Mouse (Mus musculus) induced T-regulatory cell, adult 2 months (primary cell): ENCODE results near the gene Eif6.
A peak's percentile ranks its signal among the peaks of the same experiment; 100 is the strongest.

Experiments used
- DNase-seq: peaks from one replicate; pipeline ENCODE4 v3.0.0-alpha.2; 2012; ENCODE audit warnings: low read depth

Eif6 gene

DNA sequence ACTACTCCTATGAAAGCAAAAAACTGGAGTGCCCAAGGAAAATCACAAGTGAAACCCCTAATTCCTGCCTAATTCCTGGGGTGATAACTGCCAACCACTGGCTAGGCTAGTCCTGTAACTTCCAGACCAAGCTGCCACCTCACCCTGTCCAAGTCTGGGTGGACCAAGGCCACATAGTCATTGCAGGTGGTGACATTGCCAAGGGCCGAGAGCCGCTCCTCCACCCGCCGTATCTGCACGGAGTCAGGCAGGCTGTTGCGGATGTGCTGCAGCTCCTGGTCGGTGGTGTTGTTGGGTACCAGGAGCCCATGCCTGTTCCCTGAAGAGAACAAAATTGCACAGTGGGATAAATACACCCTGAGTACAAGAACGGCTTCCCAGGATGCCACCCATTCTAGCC lies 3.0 kb downstream of the Eif6 start:
- DNase-seq: no peak

- DNase-seq: no peak
These were observed 5.9 kb downstream of the Eif6 start for GRCm38 (mm10) chr2:155820779-155821178.

- no peak for DNase-seq
These were observed 7.1 kb downstream of the Eif6 start for GRCm38 (mm10) chr2:155819449-155820251.

- no peak for DNase-seq
These were observed 7.5 kb downstream of the Eif6 start, which contains the start of gene BC029722 for GRCm38 (mm10) chr2:155819392-155819448. TSS of gene BC029722 (minus strand) at chr2:155819426.

DNA sequence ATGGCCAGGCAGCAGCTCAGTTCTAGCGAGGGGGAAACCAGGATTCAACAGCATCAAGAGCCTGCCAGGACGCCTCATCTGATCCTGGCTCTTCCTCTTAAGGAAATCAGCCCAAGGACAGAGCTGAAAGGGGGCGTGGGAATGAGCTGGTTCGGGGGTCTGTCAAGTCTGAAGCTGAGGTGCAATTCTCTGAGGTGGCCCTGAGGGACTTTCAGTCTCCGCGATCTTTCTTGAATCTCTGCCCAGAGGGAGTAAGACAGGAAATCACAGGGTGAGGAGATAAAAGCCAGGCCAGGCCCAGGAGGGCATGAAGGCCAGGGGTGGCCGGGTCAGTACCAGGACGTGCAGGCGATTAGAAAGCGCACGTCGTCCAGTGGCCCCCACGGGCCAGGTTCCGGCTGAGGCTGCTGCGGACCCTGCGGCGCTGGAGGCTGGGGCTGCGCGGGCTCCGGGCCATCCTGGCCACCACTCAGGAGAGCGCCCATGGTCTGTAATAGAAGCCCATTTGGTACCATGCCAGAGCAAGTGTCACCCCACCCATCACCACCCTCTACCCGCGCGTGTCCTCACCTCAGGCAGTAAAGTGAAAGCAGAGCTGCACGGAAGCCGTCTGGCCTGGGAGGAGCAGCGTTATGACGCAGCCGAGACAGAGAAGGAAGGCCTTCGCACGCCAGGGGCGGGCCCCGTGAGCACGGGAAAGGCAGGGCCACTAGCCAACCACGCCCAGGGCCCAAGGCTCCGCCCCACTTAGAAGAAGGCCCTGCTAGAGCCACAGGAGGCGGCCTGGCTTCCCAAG lies 7.9 kb downstream of the Eif6 start:
- DNase-seq: peak; percentile 98

GRCm38 (mm10) chr2:155817301-155818245 lies 9.2 kb downstream of the Eif6 start:
- no peak for DNase-seq

DNA sequence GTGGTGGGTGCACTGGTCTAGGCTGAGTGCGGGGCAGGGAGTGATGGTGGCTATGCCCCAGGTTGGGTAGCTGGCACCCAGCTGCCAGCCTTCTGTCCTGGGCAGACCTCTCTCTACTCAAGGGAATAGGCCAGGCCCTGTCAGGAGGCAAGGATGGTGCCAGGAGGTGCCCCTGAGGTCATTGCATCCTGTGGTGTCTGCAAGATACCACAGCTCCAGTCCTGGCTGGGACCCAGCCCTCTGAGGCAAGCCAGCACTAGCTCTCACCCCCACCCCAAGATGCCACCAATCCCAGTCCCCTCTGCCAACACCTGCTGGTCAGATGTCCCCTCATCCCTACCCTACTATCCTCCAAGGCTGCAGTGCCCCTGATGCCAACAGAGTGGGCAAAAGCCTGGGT lies 10.5 kb downstream of the Eif6 start:
- no peak for DNase-seq

DNA sequence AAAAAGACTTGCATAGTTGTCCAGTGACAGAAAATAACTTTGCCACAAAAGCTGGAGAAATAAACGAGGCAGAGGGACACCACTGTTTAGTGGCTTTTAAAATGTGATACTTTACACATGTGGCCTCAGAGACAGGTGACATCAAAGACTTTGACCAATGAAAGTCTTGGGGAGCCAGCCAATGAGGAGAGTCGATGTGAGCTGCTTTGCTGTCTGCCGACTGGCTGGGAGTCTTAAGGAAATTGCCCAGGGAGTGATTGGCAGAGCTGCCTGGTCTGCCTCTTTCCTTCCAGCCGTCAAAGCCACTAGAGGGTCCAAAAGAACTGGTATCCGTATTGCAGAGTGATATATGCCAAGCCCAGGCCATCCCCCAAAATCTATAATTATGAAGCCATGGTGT lies 11.9 kb downstream of the Eif6 start:
- DNase-seq: no peak

- DNase-seq: no peak
These were observed 14.1 kb downstream of the Eif6 start for GRCm38 (mm10) chr2:155812637-155813036.

- peak; percentile 91 for DNase-seq
These were observed 14.8 kb downstream of the Eif6 start for GRCm38 (mm10) chr2:155811821-155812396.

- no peak for DNase-seq
These were observed 17.1 kb downstream of the Eif6 start for GRCm38 (mm10) chr2:155809620-155810019.

GRCm38 (mm10) chr2:155807408-155807807 lies 19.3 kb downstream of the Eif6 start:
- DNase-seq: no peak

- no peak for DNase-seq
These were observed 20.2 kb downstream of the Eif6 start for GRCm38 (mm10) chr2:155806548-155806947.

DNA sequence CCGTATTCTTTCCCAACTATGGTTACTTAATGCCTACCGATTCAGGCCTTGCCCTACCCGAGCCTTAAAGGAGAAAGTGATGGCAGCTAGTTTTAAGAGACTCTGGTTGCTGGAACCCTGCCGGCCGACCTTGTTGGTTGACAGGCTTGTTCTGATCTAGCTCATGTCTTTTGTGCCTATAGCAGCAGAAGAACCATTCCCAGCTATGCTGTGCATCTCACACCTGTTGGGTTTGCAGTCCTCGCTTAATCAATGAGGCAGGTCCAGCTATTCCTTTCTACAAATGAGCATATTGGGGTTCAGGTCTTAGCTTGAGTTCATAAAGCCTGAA lies 20.8 kb downstream of the Eif6 start:
- DNase-seq: no peak

GRCm38 (mm10) chr2:155805231-155805924 lies 21.3 kb downstream of the Eif6 start:
- no peak for DNase-seq

- DNase-seq: no peak
These were observed 22.7 kb downstream of the Eif6 start for GRCm38 (mm10) chr2:155804053-155804452.

GRCm38 (mm10) chr2:155802761-155803160 lies 24.0 kb downstream of the Eif6 start:
- peak; percentile 65 for DNase-seq

DNA sequence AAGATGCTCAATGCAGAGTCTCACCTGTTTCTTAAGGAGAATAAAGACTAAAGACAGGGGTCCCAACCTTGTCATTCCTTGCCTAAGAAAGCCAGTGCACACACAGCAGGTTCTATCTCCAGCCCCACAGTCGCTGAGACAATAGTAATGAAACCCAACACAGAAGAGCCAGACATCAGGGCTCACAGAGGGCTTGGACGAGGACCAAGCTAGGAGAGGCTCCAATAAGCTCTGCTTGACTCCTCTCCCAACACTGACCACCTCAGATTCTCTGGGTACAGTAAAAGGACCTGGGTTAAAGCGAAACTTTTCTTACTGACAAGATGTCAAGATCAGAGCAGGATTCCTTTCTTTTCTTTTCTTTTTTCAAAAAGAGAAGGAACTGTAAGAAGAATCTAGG lies 28.1 kb downstream of the Eif6 start:
- no peak for DNase-seq

GRCm38 (mm10) chr2:155794674-155795445 lies 31.9 kb downstream of the Eif6 start:
- DNase-seq: no peak

DNA sequence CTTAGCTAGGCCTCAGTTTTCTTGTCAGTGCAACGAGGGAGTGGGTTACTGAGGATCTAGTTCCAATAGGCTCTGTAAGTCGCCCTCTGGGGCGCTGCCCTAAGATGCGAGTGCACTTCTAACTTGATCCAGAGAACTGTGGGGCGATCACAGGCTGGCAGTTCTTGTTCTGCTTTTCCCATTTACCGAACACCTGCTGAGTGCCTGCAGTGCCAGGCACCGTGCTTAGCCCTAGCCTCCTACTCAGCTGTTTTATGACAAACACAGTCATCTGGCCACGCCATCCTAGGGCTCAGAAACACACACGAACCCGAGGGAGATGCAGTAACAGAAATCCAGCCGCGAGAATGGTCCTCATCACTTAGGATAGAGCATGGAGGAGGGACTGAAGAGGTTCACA lies 33.8 kb downstream of the Eif6 start:
- no peak for DNase-seq
